Mouse (Mus musculus) liver, adult 10 weeks (tissue): ENCODE results near the gene Zfp119a. TPM values are rescaled to one million over a fixed set of nuclear protein-coding genes. Genes with fewer than 3 reads are reported as not detected.

Source experiments
- polyA plus RNA-seq: library from polyadenylated mRNA; stranded (reverse); fragments of 350-450 nt; fragmentation: Illumina TruSeq; extraction: RNeasy Lipid Tissue Mini Kit (QIAGEN cat#74804); gene quantifications from one replicate; pipeline ENCODE4 v1.2.3, GENCODE M21; 2014; ENCODE audit warnings: low read depth, low replicate concordance

Gene Zfp119a
- 15.8 TPM for polyA plus RNA-seq

GRCm38 (mm10) chr17:55878636-55879369 is at the start of gene Zfp119a:
Gene Zfp119a, minus strand, starts transcription at chr17:55878930.

Other genes starting within 250 kb of the Zfp119a start
- gene Pot1b, start 166.3 kb downstream of the Zfp119a start, polyA plus RNA-seq: 8.2 TPM
- gene Adgre4, start 128.9 kb downstream of the Zfp119a start, polyA plus RNA-seq: 7.3 TPM
- 23.9 TPM for gene Zfp959, start 13.2 kb upstream of the Zfp119a start, polyA plus RNA-seq
- gene Zfp119b, start 70.6 kb upstream of the Zfp119a start, polyA plus RNA-seq: 11.8 TPM
- not detected for gene Ebi3, start 73.7 kb upstream of the Zfp119a start, polyA plus RNA-seq
- gene Yju2, start 80.2 kb upstream of the Zfp119a start, polyA plus RNA-seq: 0.45 TPM
- not detected for gene Shd, start 91.5 kb upstream of the Zfp119a start, polyA plus RNA-seq
- gene Fsd1, start 107.6 kb upstream of the Zfp119a start, polyA plus RNA-seq: not detected
- gene Stap2, start 126.7 kb upstream of the Zfp119a start, polyA plus RNA-seq: 10.6 TPM
- gene Mpnd, start 126.8 kb upstream of the Zfp119a start, polyA plus RNA-seq: 1.8 TPM
- gene Sh3gl1, start 157.7 kb upstream of the Zfp119a start, polyA plus RNA-seq: 0.42 TPM
- gene Chaf1a, start 161.5 kb upstream of the Zfp119a start, polyA plus RNA-seq: 0.13 TPM
- gene Ubxn6, start 196.1 kb upstream of the Zfp119a start, polyA plus RNA-seq: 15.0 TPM
- 4.5 TPM for gene Hdgfl2, start 200.7 kb upstream of the Zfp119a start, polyA plus RNA-seq
- 0.24 TPM for gene Plin4, start 230.9 kb upstream of the Zfp119a start, polyA plus RNA-seq
- 8.7 TPM for gene Plin5, start 238.7 kb upstream of the Zfp119a start, polyA plus RNA-seq
- 5.9 TPM for gene Lrg1, start 243.1 kb upstream of the Zfp119a start, polyA plus RNA-seq